Mouse (Mus musculus): ENCODE measurements at regions not wholly inside any gene's neighbourhood (a gene's known extent, or its start where the extent isn't known, plus 50 kb on each side); places are given as distances from the start of the nearest gene placed in this dataset.

DNA sequence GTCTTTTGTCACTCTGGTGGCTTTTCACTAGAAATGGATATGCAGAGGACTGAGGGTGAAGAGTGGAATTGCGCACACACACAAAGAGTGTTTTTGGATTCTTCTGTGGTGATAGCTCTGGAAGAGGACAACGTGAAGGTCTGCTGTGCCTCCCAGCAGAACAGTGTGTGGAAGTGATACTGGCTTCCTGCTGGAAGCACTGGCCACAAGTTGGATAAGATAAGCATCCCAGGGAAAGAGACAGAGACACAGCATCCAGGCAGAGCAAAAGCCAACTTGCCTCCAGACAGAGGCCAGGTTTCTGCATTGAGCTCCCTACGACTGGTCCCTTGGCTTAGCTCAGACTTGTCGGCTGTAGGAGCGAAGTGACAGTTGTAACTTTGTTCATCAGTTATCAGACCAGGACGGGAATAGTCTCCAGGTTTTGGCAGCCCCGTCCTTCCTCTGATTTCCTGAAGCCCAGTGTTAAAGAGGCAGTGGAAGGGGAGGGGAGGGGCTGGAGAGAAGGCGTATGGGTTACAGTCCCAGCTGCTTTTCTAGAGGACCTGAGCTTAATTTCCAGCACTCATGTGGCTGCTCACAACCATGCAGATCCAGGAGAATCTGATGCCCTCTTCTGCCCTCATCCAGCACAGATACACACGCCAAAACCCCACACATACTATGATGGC lies 89.2 kb downstream of the Tmem170b start:
- intact Hi-C loops (cut with DNase I) = no loop called here
- no peak for DNase-seq

DNA sequence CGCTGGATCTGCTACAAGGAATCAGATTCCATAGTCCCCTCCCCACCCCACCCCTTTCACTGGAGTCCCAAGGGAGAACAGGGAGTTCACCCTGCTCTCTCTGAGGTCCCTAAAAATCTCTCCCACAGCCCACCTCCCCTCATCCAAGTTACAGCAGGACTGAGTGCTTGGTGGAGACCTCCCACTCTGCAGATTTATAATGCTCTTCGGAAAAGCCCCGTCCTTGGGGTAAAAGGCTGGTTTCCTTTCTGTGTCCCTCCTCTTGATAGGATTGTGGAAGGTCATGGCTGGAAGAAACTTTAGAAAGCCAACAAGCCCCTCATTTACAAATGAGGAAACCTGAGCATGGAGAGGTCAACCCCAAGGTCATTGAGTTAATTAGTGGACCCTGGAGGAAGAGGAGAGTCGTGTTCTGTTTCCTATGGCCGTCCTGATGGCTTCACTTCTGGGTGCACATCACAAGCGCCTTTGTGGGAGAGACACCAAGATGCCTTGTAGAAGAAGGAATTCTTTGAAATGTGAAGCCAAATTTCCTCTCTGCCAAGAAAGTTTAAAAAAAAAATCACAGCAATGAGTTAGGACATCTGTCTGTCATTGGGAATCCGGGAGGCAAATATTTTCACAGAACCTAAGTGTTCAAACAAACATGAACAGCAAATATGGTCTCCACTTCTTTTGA lies 91.2 kb downstream of the Tmem170b start:
- DNase-seq = no peak
- intact Hi-C loops (cut with DNase I) = no loop called here

DNA sequence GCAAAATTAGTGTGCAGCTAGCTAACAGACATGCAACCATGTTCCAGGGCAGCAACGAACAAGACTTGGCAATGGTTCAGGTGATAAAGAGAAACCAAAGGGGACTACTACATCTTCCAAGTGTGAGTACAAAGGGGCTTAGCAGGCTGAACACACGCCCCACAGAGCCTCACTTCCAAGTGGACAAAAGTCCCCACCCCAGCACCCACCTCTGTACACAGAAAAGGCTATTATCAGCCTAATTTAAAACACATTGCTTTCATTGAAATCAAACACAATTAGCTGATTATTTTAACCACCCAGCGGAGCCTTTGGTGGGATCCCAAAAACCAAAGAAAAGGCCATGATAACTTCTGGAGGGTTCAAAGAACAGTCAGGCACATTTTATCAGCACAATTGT lies 95.6 kb downstream of the Tmem170b start:
- intact Hi-C loops (cut with DNase I) = no loop called here
- no peak for DNase-seq

DNA sequence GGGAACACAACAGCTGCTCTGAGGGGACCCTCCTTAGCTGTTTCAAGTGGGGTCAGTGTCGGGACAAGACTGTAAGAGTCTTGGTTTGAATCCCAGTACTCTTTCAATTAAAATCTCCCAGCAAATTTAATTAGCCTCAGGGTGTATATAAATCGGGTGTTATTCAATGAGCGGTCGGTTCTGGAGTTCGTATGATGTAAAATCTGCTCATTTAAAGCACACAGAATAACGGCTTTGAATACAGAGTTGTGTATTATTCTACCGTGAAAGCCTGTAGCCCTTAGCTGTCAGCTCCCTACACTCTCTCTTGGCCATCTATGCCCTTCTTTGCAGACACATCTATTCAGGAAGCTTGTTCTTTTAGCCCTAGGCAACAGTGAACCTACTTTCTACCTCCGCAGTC lies 96.1 kb downstream of the Tmem170b start:
- intact Hi-C loops (cut with DNase I) = no loop called here
- no peak for DNase-seq

DNA sequence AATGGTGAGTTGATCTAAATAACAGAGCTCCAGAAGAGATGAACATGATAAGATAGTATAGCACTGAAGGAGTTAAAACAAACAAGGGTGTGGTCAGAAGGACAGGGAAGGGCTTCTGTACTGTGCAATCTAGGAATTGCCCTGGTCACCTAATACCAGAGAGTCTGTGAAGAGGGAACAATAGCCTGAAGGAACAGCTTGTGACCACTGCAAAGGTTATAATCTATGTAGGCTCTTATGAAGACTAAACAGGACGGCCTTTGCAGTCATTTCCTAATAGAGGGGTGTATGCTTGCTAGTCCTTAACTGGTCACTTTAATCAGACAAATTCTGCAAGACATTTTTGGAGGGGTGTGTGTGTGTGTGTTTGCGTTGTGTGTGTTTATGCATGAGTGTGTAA lies 97.5 kb downstream of the Tmem170b start:
- intact Hi-C loops (cut with DNase I) = no loop called here

DNA sequence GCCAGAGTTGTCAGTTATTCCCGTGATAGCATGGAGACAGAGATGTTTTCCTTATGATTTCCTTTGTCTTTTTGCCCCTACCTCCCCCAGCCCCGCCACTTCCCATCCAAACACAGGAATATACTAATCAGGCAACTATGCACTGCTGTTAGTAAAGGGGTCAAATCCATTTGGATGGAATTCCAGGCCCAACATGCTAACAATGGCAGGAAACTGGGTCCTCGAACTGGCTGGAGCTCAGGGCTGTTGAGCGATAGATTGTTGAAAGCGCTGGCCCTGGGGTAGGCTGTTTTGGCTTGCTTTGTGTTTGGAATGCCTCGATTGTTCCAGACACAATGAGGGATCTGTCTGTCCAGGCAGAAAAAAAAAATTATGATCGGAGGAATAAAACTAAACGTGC lies 97.9 kb downstream of the Tmem170b start:
- intact Hi-C loops (cut with DNase I) = no loop called here
- peak in 1 of 2 experiments; percentile 23 for DNase-seq

More for the DNA sequence above, 97.5 kb downstream of the Tmem170b start:
- no peak for DNase-seq

DNA sequence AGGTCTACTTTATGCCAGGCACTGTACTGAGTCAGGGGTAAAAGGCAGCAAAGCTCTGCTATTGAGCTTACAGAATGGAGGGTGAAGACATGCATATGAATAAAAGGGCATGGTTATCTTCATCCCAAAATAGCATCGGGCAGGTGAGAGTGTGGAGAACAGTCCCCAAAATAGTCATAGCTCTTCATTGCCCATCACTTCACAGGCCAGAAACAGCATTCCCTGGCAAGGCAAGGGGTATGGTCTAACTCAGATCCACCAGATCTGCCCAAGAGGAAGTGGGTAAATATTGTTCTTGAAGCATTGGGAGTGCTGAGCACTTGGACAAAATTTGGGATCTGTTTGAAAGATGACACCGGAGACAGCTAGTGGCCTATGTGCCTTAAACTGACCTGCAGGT lies 99.1 kb downstream of the Tmem170b start:
- DNase-seq = no peak
- intact Hi-C loops (cut with DNase I) = loop anchor here (5.0 kb wide), 1 partner anchor 43 kb away; no protein-coding TSS in a partner anchor

DNA sequence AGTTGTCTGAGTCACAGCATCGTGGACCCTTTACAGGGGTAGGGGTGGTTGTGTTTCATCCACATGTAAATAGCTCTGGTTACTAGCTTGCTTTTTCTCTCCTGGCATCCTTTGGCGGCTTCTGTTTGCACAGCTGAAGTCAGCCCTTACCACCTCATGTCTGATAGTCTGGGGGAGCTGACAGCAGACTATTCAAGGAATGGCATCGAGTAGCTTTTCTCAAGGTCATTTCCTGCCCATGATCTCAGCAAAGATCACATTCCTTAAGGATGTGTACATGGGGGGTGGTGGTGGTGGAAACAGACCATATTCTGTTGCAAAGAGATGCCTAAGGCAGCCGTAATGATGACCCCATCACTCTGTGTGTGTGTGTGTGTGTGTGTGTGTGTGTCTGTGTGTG lies 99.9 kb downstream of the Tmem170b start:
- peak in 1 of 2 experiments; percentile 7 for DNase-seq
- intact Hi-C loops (cut with DNase I) = loop anchor here (5.0 kb wide), 1 partner anchor 43 kb away; no protein-coding TSS in a partner anchor

DNA sequence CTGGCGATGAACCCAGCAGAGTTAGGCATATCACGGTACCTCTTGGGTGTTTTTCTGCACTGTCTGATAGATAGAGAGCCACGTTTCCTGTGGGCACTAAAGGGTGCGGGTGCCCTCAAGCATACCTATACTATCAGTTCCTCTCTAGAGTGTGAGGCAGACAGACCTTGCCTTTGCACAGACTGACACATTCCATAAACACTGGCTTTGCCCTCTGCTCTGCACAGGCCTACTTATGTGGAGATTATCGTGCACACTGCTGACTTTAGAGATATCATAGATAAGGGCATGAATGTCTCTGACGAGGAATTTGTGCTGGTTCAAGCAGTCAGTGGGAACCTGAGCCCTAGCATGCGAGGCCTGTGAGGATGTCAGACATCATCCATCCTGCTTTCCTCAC lies 102.1 kb downstream of the Tmem170b start:
- no peak for DNase-seq
- intact Hi-C loops (cut with DNase I) = loop anchor here (2.0 to 5.0 kb wide), 5 partner anchors 46 to 881 kb away; partner anchors contain the start of gene Edn1

DNA sequence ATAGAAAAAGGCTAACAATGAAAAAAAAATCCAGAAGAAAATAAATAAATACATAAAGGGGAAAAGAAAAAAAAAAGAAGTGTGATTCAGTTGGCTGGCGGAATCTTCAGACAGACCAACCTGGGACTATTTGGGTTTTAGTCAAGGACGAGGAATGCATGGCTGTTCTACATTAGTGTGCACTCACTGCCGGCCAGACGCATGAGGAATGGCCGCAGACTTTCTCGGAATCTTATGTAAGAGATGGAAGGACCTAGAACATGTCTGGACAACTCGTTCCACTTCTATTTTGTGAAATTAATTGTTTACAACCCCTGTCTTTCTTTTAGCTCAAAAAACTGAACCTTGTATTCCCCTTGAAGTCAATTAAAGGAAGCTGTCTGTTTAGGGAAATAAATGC lies 103.4 kb downstream of the Tmem170b start:
- intact Hi-C loops (cut with DNase I) = loop anchor here (1.0 to 5.0 kb wide), 6 partner anchors 47 to 880 kb away; partner anchors contain the start of gene Edn1

DNA sequence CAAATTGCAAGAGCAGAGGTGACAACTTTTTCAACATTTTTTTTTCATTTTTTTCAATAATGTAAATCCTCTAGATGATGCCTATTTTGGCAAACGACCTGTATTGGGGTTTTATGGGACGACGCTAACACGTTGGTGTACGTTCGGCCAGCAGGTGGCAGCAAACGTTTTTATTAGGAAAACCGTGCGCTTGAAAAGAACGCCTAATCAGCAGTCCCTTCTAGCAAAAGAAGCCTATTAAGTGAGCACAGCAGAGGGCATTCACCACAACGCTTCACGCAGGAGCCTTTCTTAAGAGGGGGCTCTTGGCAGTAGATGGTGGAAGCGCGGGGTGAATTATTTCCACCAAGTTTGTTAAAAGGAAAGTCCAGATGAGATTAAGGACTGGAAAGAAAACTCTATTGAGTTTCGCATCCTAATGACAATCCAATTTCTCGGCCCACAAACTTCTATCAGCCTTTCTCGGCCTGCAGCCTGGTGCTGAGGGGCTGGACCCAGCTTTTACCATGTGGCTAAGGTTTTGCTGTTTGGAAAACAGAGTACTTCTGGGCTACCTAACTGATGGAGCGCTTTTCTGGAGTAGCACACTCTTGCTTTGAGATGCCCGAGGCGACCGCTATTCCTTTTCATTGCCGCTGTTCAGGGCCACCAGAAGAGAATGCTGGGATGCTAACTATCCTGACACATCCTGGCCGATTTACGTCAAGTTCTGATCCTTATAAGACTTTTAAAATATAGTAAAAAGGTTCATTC lies 103.9 kb downstream of the Tmem170b start:
- DNase-seq = peak; percentile 86 to 93
- intact Hi-C loops (cut with DNase I) = loop anchor here (1.0 to 5.0 kb wide), 7 partner anchors 47 to 879 kb away; partner anchors contain the start of gene Edn1

More for the DNA sequence above, 103.4 kb downstream of the Tmem170b start:
- DNase-seq = no peak

DNA sequence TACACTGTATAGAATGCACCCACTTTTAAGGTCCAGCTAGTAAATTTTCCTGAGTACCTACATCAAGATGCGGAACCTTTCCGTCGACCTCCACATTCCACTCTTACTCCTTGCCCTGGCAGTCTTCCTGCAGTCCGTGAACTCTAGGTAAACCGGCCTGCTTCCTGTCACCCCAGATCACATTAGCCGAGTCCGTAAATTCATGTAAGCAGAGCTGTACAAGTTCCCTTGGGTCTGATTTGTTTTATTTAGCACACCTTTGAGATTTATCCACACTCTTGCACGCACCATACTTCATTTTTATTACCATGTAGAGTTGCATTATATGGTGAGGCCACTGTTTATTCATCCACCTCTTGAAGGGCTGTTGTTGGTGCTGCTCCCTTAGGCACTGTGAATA lies 106.9 kb downstream of the Tmem170b start:
- intact Hi-C loops (cut with DNase I) = no loop called here

More for the DNA sequence above, 106.9 kb downstream of the Tmem170b start:
- DNase-seq = no peak
